Mouse (Mus musculus) 3134 (cell line): ENCODE data around the gene Pmpcb.

Experiments
- DNase-seq: peaks from one replicate; pipeline ENCODE4 v3.0.0-alpha.2; 2011; ENCODE audit warnings: low spot score; ENCODE audit not compliant: insufficient read length; ENCODE audit errors: extremely low read depth

Gene Pmpcb

DNA sequence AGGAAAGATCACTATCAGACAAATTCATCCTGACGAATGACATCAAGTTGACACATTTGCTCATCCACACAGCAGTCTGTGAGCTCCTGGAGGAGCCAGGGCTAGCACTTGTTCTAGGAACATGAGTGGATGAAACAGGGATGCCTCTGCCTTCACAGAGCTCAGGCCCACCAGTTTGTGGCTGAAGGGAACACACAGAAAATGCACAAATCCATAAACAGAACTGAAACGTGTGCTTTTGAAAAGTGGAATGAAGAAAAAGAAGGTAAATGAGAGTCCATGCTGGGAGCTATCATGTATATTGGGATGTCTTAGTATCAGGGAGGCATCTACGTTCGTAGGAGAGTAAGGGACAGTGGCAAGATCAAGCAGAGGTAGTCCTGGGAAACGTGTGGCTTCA lies 7.8 kb upstream of the Pmpcb start:
- DNase-seq = no peak

DNA sequence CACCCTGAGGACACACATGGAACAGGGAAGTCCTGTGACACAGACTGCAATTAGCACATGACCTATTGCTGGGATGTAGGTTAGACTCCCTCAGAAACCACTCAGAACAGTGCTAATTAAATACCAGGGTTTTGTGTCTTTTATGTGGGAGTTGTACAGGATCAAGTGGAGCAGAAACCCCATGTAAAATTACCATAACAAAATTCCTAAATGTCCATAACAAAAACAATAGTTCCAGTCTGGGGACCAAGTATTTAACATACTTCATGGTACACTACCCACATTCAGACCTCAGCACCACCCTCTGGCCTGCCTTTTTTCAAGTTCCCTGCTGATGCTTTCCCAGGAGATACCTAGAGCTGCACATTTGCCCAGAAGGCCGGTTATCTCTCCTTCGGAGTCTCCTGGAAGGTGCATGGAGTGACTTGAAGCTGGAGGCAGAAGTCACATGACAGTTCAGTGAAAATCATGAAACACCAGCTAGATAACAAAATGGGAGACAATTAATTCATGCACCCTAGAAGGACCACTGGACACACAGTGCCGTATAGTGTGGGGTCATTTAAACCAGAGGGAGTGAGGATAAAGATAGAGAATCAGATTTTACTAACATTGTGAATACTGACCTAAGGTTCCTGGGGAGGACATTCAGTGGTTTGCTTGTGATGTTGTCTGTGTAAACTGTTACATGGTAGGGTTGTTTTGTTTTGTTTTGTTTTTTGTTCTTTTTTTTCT lies 4.6 kb upstream of the Pmpcb start:
- no peak for DNase-seq

DNA sequence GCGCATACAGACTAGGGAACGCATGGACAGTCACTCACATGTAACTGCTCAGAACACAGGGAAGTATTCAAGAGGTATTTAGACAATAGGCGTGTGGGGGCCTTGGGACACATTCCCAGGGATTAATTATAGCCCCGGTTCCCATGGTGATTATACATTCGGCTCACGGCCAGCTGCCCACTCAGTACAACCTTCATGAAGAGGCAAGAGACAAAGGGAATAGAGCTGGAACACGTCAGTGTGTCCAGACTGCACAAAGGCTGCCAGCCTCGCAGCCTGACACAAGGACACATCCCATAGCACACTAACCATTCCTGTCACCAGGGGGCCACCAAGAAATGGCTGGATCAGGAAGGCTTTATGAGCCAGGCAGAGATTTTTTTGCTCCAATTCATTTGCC lies 4.0 kb upstream of the Pmpcb start:
- DNase-seq = peak; percentile 61

DNA sequence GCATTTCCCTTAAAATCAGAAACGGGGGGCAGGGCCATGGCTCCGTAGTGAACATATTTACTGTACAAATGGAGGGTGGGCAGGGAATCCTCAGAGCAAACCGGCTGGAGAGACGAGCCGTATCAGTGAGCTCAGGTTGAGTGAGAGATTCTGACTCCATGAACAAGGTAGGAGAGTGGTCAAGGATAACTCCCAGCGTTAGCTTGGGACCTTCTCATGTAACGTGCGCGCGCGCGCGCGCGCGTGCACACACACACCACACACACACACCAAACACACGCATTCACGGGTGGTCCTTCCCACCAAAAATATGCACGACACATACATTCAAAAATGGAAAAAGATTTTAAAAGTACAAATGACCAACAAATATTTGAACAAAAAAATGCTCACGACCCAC lies 1.8 kb upstream of the Pmpcb start:
- DNase-seq = no peak

DNA sequence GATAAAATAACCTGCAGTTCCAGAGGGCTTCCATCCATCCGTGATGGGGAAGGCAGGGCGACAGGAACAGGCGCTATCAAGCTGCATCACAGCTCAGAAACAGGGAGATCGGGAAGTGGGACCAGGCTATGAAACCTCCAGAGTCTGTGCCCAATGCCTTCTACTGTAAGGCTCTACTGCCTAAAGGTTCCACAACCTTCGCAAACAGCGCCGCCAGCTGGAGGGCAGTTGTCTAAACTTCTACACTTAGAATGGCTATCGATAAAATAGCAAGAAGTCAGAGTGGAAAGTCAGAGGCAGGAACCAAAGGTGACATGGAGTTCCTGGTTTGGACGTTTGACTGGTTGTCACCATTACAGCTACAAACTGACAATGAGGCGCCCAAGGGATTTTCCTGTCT lies 1.4 kb upstream of the Pmpcb start:
- DNase-seq = peak; percentile 36

DNA sequence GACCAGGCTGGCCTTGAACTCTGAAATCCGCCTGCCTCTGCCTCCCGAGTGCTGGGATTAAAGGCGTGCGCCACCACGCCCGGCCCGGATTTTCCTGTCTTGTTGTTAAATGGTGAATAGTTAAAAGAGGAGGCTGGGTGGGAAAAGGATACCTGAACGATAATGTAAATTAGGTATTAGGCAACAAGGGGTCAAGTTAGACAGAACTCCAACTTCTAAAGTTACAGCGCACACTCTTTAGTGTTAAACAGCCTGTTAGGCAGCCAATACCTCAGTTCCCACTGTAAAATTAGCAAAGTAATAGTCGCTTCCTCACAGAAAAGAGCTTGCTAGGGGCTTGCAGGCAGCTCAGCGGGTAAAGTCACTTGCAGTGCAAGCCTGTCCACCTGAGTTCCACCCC lies 895 bp upstream of the Pmpcb start:
- DNase-seq = no peak

DNA sequence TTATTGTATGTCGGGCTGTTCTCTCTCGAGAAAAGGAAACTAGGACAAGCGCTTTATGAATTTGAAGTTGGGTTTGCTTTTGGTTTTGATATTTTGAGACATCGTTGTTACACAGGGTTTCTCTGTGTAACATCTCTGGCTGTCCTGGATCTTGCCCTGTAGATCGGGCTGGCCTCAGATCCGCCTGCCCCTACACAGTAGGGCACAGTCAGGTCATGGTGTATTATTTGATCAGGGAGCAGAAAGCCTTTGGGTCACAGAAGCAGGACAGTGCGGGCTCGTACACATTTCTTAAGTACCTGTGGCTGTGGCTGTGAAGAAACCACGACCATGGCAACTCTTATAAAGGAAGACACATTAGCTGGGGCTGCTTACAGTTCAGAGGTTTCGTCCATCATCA lies 679 bp downstream of the Pmpcb start:
- DNase-seq = no peak

DNA sequence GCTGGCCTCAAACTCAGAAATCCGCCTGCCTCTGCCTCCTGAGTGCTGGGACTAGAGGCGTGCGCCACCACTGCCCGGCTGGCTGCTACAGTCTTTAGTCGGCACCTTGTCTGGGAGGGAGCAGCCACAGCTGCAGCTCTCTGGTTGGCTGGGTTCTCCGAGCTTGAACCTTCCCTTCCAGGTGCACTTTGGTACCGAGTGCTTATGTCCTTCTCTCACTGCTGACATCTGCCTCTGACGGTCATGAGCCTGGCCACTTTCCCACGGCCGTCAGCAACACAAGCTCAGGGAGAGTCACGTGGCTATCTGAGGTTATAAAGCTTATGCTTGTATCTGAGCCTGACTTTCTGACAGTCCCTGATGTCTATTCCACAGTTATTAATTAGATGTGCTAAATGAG lies 2.2 kb downstream of the Pmpcb start:
- DNase-seq = no peak

DNA sequence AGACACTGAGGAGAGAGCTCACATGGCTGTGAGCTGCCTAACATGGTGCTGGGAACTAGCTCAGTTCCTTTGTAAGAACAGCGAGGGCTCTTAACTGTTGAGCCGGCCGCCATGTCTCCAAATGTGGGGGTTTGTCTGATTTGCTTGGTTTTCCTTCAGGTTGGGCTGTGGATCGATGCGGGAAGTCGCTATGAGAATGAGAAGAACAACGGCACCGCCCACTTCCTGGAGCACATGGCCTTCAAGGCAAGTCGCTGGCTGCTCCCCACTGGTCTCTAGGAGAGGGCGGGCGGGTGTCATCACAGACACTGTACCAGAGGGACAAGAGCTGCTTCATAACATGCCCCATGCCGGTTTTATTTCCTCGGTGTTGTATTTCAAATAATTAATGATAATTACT lies 2.9 kb downstream of the Pmpcb start:
- no peak for DNase-seq

DNA sequence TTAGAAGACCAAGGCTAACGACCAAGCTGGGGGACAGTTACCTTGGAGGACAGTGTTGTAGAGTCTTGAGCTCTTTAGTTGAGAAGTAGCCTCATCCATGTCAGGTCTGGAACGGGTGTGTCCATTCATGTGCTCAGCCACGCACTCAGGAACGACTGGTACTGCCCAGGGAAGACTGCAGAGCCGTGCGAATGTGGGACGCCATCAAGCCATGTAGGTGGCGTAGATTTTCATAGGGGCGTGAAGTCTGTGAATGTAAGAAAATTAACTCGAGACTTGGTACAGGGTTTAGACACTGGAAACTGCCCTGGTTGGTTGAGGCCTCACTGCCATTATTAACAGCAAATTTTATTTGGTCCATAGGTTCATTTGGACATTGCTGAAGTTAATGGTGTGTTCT lies 6.7 kb downstream of the Pmpcb start:
- no peak for DNase-seq

DNA sequence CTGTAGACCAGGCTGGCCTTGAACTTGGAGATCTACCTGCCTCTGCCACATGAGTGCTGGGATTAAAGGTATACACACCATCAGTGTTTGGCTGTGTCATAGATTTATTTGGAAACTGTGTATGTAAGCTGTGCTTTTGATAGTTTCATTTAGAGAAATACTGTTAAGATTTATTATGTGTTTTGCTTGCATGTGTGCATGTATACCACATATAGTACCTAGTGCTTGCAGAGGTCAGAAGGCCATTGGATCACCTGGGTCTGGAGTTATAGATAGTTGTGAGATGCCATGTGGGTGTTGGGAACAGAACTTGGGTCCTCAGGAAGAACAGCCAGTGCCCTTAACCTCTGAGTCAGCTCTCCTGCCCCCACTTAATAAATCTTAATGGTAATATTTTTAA lies 7.7 kb downstream of the Pmpcb start:
- no peak for DNase-seq

DNA sequence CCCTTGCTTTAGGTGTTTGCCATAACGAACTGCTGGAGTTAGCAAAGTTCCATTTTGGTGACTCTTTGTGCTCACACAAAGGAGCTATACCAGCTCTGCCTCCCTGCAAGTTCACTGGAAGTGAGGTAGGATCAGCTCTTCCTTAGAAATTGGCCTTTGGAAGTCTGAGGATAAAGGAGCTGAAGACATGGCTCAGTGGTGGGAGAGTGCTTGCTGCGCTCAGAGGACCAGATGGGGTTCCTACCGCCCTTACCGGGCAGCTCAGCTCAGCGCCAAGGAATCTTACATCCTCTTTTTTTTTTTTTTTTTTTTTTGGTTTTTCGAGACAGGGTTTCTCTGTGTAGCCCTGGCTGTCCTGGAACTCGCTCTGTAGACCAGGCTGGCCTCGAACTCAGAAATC lies 9.0 kb downstream of the Pmpcb start:
- DNase-seq = no peak

DNA sequence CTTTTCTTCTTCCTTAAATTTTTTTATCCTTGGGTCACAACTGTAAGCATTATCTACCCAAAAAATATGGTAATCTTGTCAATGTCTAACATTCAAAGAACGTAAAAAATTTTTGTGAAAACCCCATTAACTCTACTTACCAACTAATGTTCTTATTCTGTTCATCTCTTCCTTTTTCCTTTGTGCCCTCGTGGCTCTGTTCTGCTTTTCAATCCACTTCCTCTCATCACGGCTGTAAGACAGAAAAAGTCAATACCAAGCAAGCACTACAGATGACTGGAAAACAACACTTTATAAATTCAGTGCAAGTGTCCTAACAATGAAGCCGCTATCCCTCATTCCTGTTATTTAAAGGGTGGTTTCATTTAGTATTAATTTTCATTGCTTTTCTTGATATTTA lies 31.6 kb downstream of the Pmpcb start:
- no peak for DNase-seq

DNA sequence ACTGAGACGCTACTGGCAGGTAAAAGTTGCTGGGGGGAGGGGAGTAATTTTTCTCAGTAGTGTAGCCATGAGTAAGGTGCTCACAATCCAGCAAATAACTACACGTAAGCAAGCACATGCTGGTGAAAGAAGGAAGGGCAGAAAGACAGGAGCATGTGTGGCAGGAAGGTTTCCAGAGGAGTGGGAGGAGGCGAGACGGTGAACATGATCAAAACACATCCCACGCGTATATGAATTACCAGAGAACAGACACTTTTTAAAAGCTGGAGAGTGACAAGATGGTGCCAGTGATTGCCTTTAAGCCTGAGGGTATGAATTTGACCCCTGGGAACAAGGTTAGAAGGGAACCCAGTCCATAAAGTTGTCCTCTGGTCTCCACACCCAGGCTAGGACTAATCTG lies 32.9 kb downstream of the Pmpcb start:
- no peak for DNase-seq

DNA sequence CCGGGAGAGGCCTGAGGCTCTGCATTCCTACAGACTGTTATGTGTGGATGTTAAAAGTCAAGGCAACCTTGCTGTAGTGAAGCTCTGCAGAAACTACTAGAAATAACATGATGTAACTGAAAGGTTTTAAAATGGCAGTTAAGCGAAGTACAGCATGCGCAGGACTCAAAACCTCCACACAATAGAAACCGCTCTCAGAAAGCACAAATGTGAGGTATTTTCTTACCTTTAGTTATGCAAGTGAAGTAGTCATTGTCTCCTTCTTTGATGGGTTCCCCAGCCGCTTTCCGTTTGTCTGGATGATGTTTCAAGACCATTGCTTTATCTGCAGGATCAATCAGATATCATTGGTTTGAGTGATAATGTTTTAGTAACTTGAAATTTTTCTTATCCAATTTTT lies 39.5 kb downstream of the Pmpcb start:
- DNase-seq = no peak

DNA sequence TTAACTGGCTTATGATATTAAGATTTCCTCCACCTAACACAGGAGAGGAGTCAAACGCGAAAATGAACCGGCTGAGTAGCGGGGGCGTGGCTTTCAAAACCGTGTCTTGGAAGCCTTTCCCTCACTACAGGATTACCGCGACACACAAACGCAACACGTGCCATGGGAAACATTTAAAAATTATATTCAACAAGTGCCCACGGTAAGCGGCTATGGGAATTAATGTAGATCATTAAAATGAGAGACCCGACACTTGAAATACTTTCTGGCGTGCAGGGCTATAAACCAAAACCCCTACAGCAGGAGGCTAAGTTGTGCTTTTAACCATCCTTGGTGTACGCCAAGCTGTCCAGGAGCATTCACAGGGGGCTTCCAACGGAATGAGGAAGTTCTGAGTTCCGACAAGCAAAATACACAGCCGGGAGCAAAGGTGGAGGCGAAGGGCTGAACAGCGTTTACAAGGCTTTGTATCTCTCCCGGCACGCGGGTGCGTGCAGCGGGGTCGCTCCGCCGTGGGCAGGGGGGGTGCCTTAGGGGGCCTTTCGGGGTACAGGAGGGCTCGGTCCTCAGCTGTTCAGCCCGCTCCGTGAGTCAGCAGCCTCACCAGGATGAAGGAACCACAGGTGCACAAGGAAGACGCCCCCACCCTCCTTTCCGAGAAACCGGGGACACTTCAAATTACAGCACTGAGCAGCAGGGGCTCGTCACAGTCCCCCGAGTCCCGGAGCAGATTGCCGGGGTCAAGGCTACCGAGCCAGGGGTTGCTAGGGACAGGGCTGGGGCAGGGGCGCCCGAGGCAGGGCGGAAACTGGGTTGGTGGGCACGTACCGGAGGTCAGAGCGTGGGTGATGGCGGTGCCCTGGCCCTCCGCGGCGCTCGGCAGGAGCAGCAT lies 47.5 kb downstream of the Pmpcb start:
- no peak for DNase-seq

DNA sequence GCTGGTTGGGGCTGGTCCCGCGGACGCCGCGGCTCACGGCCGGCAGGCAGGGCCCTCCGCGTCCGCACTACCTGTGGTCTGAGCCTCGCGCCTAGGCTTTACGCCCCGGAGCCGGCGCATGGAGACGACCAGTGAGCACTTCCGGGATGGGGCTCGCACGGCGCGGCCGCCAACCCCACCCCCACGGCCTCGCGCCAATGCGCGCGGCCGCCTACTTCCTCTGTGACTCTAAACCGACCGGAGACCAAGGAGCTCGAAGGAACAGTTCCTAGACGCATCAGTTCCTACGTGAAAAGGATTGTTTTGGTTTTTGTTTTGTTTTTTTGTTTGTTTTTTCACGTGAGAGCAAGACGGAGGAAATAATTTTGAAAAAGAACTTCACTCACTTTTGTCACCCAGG lies 48.1 kb downstream of the Pmpcb start, which contains the start of the genes Dnajc2 and Psmc2:
Gene Dnajc2 (minus strand): TSS at position 199 of the 400 bp plus-strand sequence.
Gene Psmc2 (plus strand): TSS at position 231 of the 400 bp plus-strand sequence.
- DNase-seq = peak; percentile 96

DNA sequence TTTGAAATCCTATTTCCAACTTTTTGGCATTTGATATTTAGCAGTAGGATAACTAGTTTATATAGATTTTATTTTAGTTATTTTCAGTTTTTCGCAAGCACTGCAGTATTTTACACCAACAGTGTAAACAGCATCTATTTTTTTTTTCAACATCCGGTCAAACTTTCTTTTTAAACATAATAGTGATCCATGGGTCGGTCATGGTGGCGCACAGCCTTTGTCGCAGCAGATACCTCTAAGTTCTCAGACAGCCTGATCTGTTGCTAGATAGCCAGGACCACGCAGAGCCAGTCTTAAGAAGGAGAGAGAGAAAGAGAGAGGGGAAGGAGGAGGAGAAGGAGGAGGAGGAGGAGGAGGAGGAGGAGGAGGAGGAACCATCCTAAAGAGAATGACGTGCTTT lies 48.8 kb downstream of the Pmpcb start:
- peak; percentile 16 for DNase-seq

DNA sequence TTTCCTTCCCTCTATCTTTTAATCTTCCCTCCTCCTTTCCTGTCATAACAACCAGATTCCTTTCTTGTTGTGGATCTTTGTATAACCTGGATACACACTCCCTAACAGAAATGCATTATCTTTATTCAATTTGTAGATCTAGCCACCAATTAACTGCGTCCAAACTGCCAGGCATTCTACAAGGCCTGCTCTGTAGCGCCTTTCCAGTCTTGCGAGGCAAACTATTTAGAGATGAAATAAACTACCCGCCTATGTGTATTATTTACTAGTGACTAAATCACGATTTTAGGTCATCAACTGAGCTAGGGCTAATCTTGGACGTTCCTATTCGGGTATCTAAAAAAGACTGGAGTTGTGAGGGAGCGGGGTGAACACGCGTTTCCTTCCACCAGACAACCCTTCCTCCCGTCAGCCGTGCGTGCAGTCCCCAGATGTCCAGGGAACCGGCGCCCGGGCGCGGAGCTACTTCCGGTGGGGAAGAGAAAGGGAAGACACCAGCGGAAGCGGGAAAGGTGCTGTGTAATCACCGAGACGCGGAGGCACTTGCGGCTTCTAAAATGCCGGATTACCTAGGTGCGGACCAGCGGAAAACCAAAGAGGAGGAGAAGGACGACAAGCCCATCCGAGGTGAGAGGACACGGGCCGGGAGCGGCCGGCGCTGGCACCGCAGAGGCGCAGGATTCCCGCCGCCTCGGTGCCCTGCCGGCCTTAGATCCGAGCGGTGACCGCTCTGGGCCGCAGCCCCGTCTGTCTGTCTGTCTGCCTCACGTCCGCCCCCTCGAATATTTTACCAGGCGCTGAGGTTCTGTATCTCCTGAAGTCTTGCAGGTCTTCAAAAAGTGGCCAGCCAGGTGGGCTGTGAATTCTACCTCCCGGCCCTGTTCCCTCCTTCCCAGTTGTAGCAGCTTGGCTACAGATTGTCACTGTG lies 49.6 kb downstream of the Pmpcb start:
- peak; percentile 91 for DNase-seq

DNA sequence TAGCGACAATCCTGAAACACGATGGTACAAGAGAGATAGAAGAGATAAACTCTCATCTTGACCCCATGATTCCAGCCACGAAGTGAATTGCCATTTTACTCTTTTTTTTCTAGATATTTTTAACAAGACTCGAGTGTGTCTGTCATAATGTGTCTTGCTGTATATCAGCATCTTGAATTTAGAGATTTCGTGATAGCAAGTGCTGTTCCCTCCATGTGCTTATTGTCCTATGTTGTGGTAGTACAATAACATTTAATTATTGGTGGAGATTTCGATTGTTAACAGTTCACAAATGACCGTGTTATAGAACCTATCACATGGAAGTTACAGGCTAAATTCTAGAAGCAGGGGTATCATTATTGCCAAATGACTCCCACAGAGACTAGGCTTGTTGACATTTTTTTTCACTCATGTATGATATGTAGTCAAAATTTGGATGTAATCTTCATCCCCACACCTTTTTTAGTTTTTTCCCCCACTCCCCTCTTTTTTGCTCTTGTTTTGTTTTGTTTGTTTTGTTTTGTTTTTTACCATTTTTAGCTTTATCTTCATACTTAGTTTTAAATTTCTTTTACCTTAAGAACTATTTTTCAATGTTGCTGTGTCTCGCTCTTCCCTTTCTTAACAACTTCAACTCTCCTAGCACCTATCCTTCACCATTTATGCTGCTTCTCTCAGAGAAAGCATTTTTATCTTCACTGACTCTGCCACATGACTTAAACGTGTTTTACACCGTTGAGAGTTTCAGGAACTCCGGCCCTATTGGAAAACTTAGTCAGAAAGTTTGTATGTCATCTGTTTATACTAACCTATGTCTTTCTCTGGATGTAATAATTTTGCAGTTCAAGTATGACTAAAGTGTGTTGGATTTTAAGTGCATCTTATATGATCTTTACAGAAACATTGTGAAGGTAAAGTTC lies 50.5 kb downstream of the Pmpcb start:
- DNase-seq = no peak
